Mouse (Mus musculus) kidney, postnatal 25 days (tissue): ENCODE measurements around the gene Cep72.
"Not testable (repeated sequence)": the region's sequence is repeated elsewhere in the genome, so short reads cannot be mapped to it uniquely, and the experiment has no call there.

Source experiments
- DNase-seq, 2 experiments: peaks; one replicate each; pipeline ENCODE4 v3.0.0; 2021; ENCODE audit warnings: mixed read lengths in 2 of 2

Gene Cep72

GRCm38 (mm10) chr13:74061613-74062377 is at the start of gene Cep72:
Cep72 (minus strand) TSS chr13:74062299.
- DNase-seq, result peak; percentile 93 to 95

GRCm38 (mm10) chr13:74107410-74107809 is 45.3 kb upstream of the Cep72 start:
- DNase-seq, result peak in 1 of 2 experiments; percentile 45

GRCm38 (mm10) chr13:74104417-74104816 is 42.3 kb upstream of the Cep72 start:
- no peak for DNase-seq

- DNase-seq, result no peak
Observed at GRCm38 (mm10) chr13:74102831-74103582, 40.9 kb upstream of the Cep72 start.

GRCm38 (mm10) chr13:74102108-74102830 is 40.2 kb upstream of the Cep72 start:
- no peak for DNase-seq

GRCm38 (mm10) chr13:74098913-74099312 is 36.8 kb upstream of the Cep72 start:
- no peak for DNase-seq

GRCm38 (mm10) chr13:74096715-74097363 is 34.7 kb upstream of the Cep72 start:
- DNase-seq, result peak; percentile 74 to 79

- DNase-seq, result no peak
Observed at GRCm38 (mm10) chr13:74095936-74096335, 33.8 kb upstream of the Cep72 start.

- no peak for DNase-seq
Observed at GRCm38 (mm10) chr13:74090265-74090664, 28.2 kb upstream of the Cep72 start.

GRCm38 (mm10) chr13:74073369-74073768 is 11.3 kb upstream of the Cep72 start:
- no peak for DNase-seq

- DNase-seq, result no peak
Observed at GRCm38 (mm10) chr13:74071714-74072113, 9.6 kb upstream of the Cep72 start.

GRCm38 (mm10) chr13:74071244-74071643 is 9.1 kb upstream of the Cep72 start:
- not testable (repeated sequence) for DNase-seq

- DNase-seq, result no peak
Observed at GRCm38 (mm10) chr13:74066576-74066975, 4.5 kb upstream of the Cep72 start.

GRCm38 (mm10) chr13:74063340-74064050 is 1.4 kb upstream of the Cep72 start:
- DNase-seq, result no peak

GRCm38 (mm10) chr13:74062378-74063128 is 454 bp upstream of the Cep72 start:
- no peak for DNase-seq

- no peak for DNase-seq
Observed at GRCm38 (mm10) chr13:74058081-74058480, 4.0 kb downstream of the Cep72 start.

- no peak for DNase-seq
Observed at GRCm38 (mm10) chr13:74056194-74056593, 5.9 kb downstream of the Cep72 start.

GRCm38 (mm10) chr13:74039926-74040325 is 22.2 kb downstream of the Cep72 start:
- no peak for DNase-seq

GRCm38 (mm10) chr13:74035776-74036175 is 26.3 kb downstream of the Cep72 start:
- no peak for DNase-seq

GRCm38 (mm10) chr13:74034756-74035155 is 27.3 kb downstream of the Cep72 start:
- DNase-seq, result no peak

GRCm38 (mm10) chr13:74031133-74031532 is 31.0 kb downstream of the Cep72 start:
- no peak for DNase-seq
